Mouse (Mus musculus) embryonic facial prominence, embryonic 14.5 days (tissue): ENCODE results near the gene Pex12. TPM values are rescaled to one million over a fixed set of nuclear protein-coding genes. Genes with fewer than 3 reads are reported as not detected.
A peak's percentile ranks its signal among the peaks of the same experiment; 100 is the strongest.

Source experiments
- ATAC-seq: fragments of 200-750 bp; cut with Nextera tagmentation; 2 replicates; pipeline ENCODE4 v1.8.0; 2017; ENCODE audit warnings: low read depth, moderate number of reproducible peaks, moderate TSS enrichment
- DNase-seq: peaks from one replicate; pipeline ENCODE4 v3.0.0-alpha.2; 2015; ENCODE audit warnings: low spot score
- H3K27ac ChIP-seq: fragments of 300-500 bp; sonication (generic); replicated peaks from 2 replicates; pipeline ENCODE4 v1.5.1; 2014; ENCODE audit warnings: low read depth, mild to moderate bottlenecking, low read length, moderate library complexity
- H3K27me3 ChIP-seq: fragments of 300-500 bp; sonication (generic); replicated peaks from 2 replicates; pipeline ENCODE4 v1.6.1; 2014; ENCODE audit warnings: low read length; ENCODE audit not compliant: control insufficient read depth, insufficient read depth
- H3K36me3 ChIP-seq: fragments of 300-500 bp; sonication (generic); 2 replicates; pipeline ENCODE4 v1.6.1; 2014; ENCODE audit warnings: low read length, mixed read lengths; ENCODE audit not compliant: control insufficient read depth, insufficient read depth
- H3K4me1 ChIP-seq: fragments of 300-500 bp; sonication (generic); 2 replicates; pipeline ENCODE4 v1.6.1; 2014; ENCODE audit warnings: antibody characterized with exemption, low read length; ENCODE audit not compliant: control insufficient read depth, insufficient read depth
- H3K4me2 ChIP-seq: fragments of 300-500 bp; sonication (generic); 2 replicates; pipeline ENCODE4 v1.6.1; 2014; ENCODE audit warnings: low read depth, mild to moderate bottlenecking, low read length, moderate library complexity, mixed read lengths
- H3K4me3 ChIP-seq: fragments of 300-500 bp; sonication (generic); 2 replicates; pipeline ENCODE4 v1.5.1; 2014; ENCODE audit warnings: low read depth, mild to moderate bottlenecking, low read length
- H3K9ac ChIP-seq: fragments of 300-500 bp; sonication (generic); 2 replicates; pipeline ENCODE4 v1.6.1; 2014; ENCODE audit warnings: low read depth, mild to moderate bottlenecking, low read length, moderate library complexity, mixed read lengths
- H3K9me3 ChIP-seq: fragments of 300-500 bp; sonication (generic); 2 replicates; pipeline ENCODE4 v1.6.1; 2016; ENCODE audit warnings: low read length; ENCODE audit not compliant: control insufficient read depth
- WGBS: fragments of 180-500 bp; shearing (Covaris S2); extraction: QIAGEN DNeasy Blood & Tissue Kit; methylation state at CpG from one replicate; pipeline ENCODE4 v1.1.7; 2014; 5-methylcytosine and 5-hydroxymethylcytosine counted together
- polyA plus RNA-seq: library from polyadenylated mRNA; unstranded; fragments of >200 nt; fragmentation: Nextera tagmentation; extraction: Ambion mirVana; gene quantifications from 2 replicates; pipeline ENCODE4 v1.2.1, GENCODE M21; 2014

Gene Pex12
- polyA plus RNA-seq, 1 experiment from 2014 or later: 14.5 TPM

DNA sequence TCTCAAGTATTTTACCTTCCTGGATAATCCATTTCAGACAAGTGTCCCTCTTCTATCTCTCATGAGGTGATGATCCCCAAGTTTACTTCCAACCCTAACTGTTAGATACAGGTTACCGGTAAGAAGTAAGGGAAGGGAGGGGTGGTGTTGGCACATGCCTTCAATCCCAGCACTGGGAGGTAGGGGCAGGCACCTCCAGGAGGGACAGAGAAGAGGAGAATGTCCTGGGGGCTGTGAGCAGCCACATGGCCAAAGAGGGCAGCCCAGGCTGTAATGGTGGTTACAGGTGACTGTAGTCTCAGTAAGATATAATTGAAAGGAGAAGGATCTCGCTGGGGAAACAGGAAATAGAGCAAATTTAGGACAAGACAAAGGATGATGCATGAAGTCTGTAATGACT lies 20.3 kb downstream of the Pex12 start:
- H3K4me2 ChIP-seq: no peak overlapping the region
- no peak overlapping the region for H3K27ac ChIP-seq
- no peaks in the 10 kb centered on the region for H3K4me1 ChIP-seq
- H3K4me3 ChIP-seq: no peak overlapping the region
- no peaks in the 10 kb centered on the region for H3K27me3 ChIP-seq
- DNase-seq (no peak), ATAC-seq (no peak)
- no peaks in the 10 kb centered on the region for H3K36me3 ChIP-seq
- H3K9me3 ChIP-seq: no peaks in the 10 kb centered on the region
- H3K9ac ChIP-seq: no peak overlapping the region
- 51% methylated on average over 2 of the region's 2 CpGs for WGBS

DNA sequence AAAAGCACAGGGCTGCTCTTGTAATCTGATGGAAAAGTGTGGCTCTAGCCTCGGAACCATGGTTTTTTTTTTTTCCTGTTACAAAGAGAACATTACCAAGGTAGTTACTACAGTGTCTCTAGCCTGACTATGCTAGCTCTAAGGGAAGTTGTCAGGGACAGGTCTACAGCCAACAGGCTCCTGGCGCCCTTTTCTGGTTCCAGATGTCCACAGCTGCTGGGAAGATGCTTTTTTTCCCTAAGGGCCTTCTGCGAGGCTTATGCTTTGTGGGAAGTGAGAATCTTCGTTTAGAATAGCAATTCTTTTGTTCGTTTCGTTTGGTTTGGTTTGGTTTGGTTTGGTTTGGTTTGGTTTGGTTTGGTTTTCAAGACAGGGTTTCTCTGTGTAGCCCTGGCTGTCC lies 22.7 kb downstream of the Pex12 start:
- no peak overlapping the region for H3K9ac ChIP-seq
- H3K36me3 ChIP-seq: no peaks in the 10 kb centered on the region
- WGBS: 63% methylated on average over 6 of the region's 6 CpGs
- ATAC-seq (no peak), DNase-seq (no peak)
- no peak overlapping the region for H3K4me3 ChIP-seq
- no peaks in the 10 kb centered on the region for H3K27me3 ChIP-seq
- H3K4me1 ChIP-seq: no peaks in the 10 kb centered on the region
- H3K27ac ChIP-seq: no peak overlapping the region
- H3K9me3 ChIP-seq: no peaks in the 10 kb centered on the region
- no peak overlapping the region for H3K4me2 ChIP-seq

DNA sequence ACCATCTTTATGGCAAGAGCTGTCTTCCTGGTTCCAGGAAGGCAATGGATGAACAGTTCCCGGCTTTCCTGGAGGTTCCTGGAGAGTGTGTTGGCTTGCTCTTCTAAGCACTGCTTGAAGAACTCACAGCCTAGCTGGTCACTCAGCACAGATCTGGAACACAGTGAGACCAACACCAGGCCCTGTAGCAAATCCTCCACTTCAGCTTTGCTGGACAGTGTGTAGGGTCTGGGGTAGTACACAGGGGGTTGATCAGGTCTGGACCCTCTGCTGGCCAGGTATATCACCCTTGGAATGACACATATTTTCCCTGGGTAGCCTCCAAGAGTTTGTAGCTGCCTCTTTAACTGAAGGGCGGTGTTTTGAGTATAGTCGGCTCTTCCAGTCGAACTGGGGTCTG lies 23.4 kb downstream of the Pex12 start:
- no peaks in the 10 kb centered on the region for H3K9me3 ChIP-seq
- 76% methylated on average over 4 of the region's 4 CpGs for WGBS

GRCm38 (mm10) chr11:83276251-83276650 lies 26.1 kb downstream of the Pex12 start:
- H3K27me3 ChIP-seq: no peaks in the 10 kb centered on the region
- no peak overlapping the region for H3K27ac ChIP-seq
- 56% methylated on average over 7 of the region's 7 CpGs for WGBS
- H3K9me3 ChIP-seq: no peaks in the 10 kb centered on the region
- no peaks in the 10 kb centered on the region for H3K4me1 ChIP-seq
- ATAC-seq: no peak
- no peak overlapping the region for H3K4me2 ChIP-seq
- no peak overlapping the region for H3K4me3 ChIP-seq
- no peak for DNase-seq
- H3K36me3 ChIP-seq: no peaks in the 10 kb centered on the region
- no peak overlapping the region for H3K9ac ChIP-seq

More for the DNA sequence above, 23.4 kb downstream of the Pex12 start:
- H3K4me3 ChIP-seq: no peak overlapping the region
- no peaks in the 10 kb centered on the region for H3K36me3 ChIP-seq
- DNase-seq: no peak
- no peak overlapping the region for H3K4me2 ChIP-seq
- H3K27ac ChIP-seq: no peak overlapping the region
- ATAC-seq: no peak
- H3K9ac ChIP-seq: no peak overlapping the region
- no peaks in the 10 kb centered on the region for H3K4me1 ChIP-seq
- H3K27me3 ChIP-seq: no peaks in the 10 kb centered on the region

DNA sequence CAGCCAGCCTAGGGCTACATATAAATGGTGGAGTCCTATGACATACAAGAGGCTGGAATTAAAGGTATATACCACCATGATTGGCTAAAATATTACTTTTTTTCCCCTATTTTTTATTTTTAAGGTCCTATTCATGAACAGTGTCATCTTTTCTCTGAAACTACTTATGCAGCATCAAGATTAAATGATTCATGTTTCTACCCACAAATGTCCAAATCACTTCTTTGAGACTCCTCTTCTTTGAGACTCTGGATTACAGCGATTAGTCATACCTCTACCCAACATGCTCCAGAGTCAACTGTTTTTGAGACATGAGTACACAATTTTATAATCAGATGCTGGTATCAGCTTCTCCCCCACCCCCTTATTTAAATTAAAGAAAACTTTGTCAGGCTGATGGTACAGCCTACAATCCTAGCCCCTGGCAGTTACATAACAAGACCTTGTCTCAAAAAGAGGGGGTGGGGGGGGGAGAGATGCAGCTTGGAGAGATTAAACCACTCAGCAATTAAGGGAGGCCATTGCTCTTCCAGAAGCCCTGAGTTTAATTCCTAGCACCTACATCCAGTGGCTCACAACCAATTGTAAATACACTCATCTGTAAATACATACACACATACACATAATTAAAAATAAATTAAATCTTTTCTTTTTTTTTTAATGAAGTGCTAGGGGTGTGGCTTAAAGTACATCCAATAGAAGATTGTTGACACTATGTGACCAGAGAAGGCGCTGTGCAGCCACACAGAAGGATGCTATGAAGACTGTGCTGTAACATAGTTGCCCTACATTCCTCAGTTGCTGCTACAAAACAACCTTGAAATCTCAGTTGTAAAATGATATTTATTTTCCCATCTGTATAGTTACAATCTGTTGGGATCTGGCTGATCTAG lies 30.2 kb downstream of the Pex12 start:
- Histone ChIP-seq H3K4me2 (peak overlapping the region; percentile 67; the same call in 1 of the 2 replicates), H3K4me1 (no peaks in the 10 kb centered on the region), H3K27ac (no peak overlapping the region), H3K9me3 (no peaks in the 10 kb centered on the region), H3K4me3 (no peak overlapping the region), H3K27me3 (no peaks in the 10 kb centered on the region), H3K9ac (no peak overlapping the region), H3K36me3 (no peaks in the 10 kb centered on the region)
- ATAC-seq (0 out of 2 replicates have a peak, but pooled peaks have one; percentile 0), DNase-seq (peak; percentile 9)
- 19% methylated on average over 2 of the region's 2 CpGs for WGBS

- Histone ChIP-seq H3K9ac (peak overlapping the region; percentile 69), H3K9me3 (no peaks in the 10 kb centered on the region), H3K4me1 (no peaks in the 10 kb centered on the region), H3K27ac (peak overlapping the region; percentile 90), H3K4me3 (peak overlapping the region; percentile 58), H3K4me2 (peak overlapping the region; percentile 67), H3K27me3 (no peaks in the 10 kb centered on the region), H3K36me3 (no peaks in the 10 kb centered on the region)
- ATAC-seq (peak; percentile 95), DNase-seq (peak; percentile 95)
- under 1% methylated on average over 24 of the region's 26 CpGs for WGBS
Observed at GRCm38 (mm10) chr11:83271151-83271950, 31.0 kb downstream of the Pex12 start.

- Histone ChIP-seq H3K4me3 (peak overlapping the region; percentile 58), H3K4me1 (no peaks in the 10 kb centered on the region), H3K36me3 (no peaks in the 10 kb centered on the region), H3K27me3 (no peaks in the 10 kb centered on the region), H3K9me3 (no peaks in the 10 kb centered on the region), H3K9ac (peak overlapping the region; percentile 69), H3K27ac (no peak overlapping the region), H3K4me2 (peak overlapping the region; percentile 67)
- DNase-seq: no peak
- ATAC-seq: peak; percentile 48
- 0% methylated on average over 6 of the region's 6 CpGs for WGBS
Observed at GRCm38 (mm10) chr11:83270842-83271150, 31.6 kb downstream of the Pex12 start.

GRCm38 (mm10) chr11:83263146-83263545 lies 39.2 kb downstream of the Pex12 start:
- 57% methylated on average over 3 of the region's 3 CpGs for WGBS
- H3K27ac ChIP-seq: no peak overlapping the region
- DNase-seq: peak; percentile 12

More at GRCm38 (mm10) chr11:83263146-83263545, 39.2 kb downstream of the Pex12 start:
- no peaks in the 10 kb centered on the region for H3K27me3 ChIP-seq
- no peaks in the 10 kb centered on the region for H3K36me3 ChIP-seq
- ATAC-seq: no peak
- H3K9me3 ChIP-seq: no peaks in the 10 kb centered on the region
- H3K9ac ChIP-seq: no peak overlapping the region
- no peaks in the 10 kb centered on the region for H3K4me1 ChIP-seq
- H3K4me3 ChIP-seq: no peak overlapping the region
- H3K4me2 ChIP-seq: no peak overlapping the region
